Mouse (Mus musculus): ENCODE results near the gene Btg3. TPM values are rescaled to one million over a fixed set of nuclear protein-coding genes. Genes with fewer than 3 reads are reported as not detected.

Btg3 gene
- total and polyA plus RNA-seq, 3 experiments, result 21.6 to 72.2 (median 43.9) TPM

DNA sequence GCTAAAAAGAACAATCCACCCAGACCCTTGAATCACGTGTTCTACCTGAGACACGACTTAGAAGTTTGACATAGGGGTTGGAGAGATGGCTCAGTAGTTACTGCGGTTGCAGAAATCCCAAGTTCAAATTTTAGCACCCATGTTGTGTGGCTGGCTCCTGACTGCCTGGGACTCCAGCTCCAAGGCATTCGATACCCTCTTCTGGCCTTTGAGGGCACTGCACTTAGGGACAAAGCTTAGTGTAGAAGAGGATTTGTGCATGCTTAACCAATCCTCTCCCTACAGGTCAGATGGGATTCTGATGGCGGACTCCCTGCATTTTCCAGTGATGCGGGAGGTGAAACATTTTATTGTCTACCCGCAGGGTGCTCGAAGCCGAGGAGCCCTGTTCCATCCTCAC, 60.1 kb downstream of the Btg3 start:
- H3K4me3 ChIP-seq (replicated peaks in 1 of 3; ENCODE audit: low read depth in 2 of 3, low read length in 2 of 3, poor library complexity in 1 of 3), result no peak overlapping the region
- no peak overlapping the region for H3K27ac ChIP-seq (ENCODE audit: insufficient read depth, low read depth)
- peak; percentile 42 for DNase-seq (ENCODE audit: extremely low read depth)
- H3K36me3 ChIP-seq (replicated peaks in 1 of 2; ENCODE audit: control insufficient read depth in 1 of 2, insufficient read depth in 1 of 2, low read length in 1 of 2), result no peaks in the 10 kb centered on the region
- in situ Hi-C loops (cut with MboI; ENCODE audit: low pct_ligation_motif_present, low pct_unique_long_range_greater_than_20kb, low sequenced_read_pairs), result no loop called here
- dilution Hi-C loops (cut with MboI; ENCODE audit: extremely low pct_ligation_motif_present, extremely low pct_unique_long_range_greater_than_20kb, low sequenced_read_pairs), result no loop called here
- TF ChIP-seq RAD21 (IDR thresholded peaks at IDR 0.05; ENCODE audit: low read depth, low read length) (peak; percentile 63), USF1 (IDR thresholded peaks at IDR 0.05; ENCODE audit: low read depth, low read length) (no peak), SMC3 (IDR thresholded peaks at IDR 0.05; ENCODE audit: low read depth, low read length) (peak; percentile 72), CTCF (conservative IDR thresholded peaks at IDR 0.05 in 1 of 2, IDR thresholded peaks at IDR 0.05 in 1 of 2; ENCODE audit: low read depth in 2 of 2, low read length in 2 of 2) (peak in 1 of 2 experiments; percentile 68; a peak in 3 of 4 replicates)
- H3K79me2 ChIP-seq (replicated peaks; ENCODE audit: control insufficient read depth, extremely low read depth, insufficient read depth, poor library complexity, severe bottlenecking), result no peaks in the 10 kb centered on the region
- no peak overlapping the region for H3K9ac ChIP-seq (ENCODE audit: insufficient read depth, low read depth)
- no peaks in the 10 kb centered on the region for H3K4me1 ChIP-seq (ENCODE audit: control insufficient read depth in 1 of 2, insufficient read depth in 2 of 2)
- no peaks in the 10 kb centered on the region for H3K27me3 ChIP-seq (replicated peaks)
- H3K4me2 ChIP-seq (ENCODE audit: insufficient read depth, low read depth, poor library complexity, severe bottlenecking), result no peak overlapping the region
- no peaks in the 10 kb centered on the region for H3K9me3 ChIP-seq (replicated peaks; ENCODE audit: low read length)

DNA sequence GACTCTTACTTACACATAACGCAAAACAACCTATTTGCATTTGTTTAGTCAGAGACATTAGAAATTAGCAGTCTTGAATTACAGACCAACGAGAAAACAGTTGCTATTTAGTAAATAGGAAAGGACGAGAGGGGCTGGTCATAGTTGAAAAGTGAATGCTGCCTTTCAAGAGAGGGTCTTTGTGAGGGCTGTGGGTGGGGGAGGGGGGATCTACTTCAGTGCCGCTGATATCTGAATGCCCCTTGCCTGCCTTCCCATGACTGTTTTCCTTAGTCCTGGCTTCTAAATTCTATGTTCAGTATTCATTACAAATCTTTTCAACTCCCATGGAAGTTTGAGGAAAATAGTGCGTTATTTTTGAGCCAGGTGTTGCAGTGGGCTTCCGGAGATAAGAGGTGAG, 63.0 kb downstream of the Btg3 start:
- H3K27me3 ChIP-seq (replicated peaks), result no peaks in the 10 kb centered on the region
- dilution Hi-C loops (cut with MboI; ENCODE audit: extremely low pct_ligation_motif_present, extremely low pct_unique_long_range_greater_than_20kb, low sequenced_read_pairs), result no loop called here
- TF ChIP-seq ZKSCAN1 (IDR thresholded peaks at IDR 0.05; ENCODE audit: borderline replicate concordance, low read depth, low read length) (no peak), UBTF (IDR thresholded peaks at IDR 0.05; ENCODE audit: low read depth, low read length) (no peak), JUND (conservative IDR thresholded peaks at IDR 0.05; ENCODE audit: low read depth, low read length) (no peak), E2F4 (IDR thresholded peaks at IDR 0.05; ENCODE audit: insufficient replicate concordance, low read depth, low read length) (no peak), TBP (conservative IDR thresholded peaks at IDR 0.05; ENCODE audit: low read depth, low read length) (no peak), IRF4 (IDR thresholded peaks at IDR 0.05; ENCODE audit: low read depth, low read length) (no peak), TCF12 (IDR thresholded peaks at IDR 0.05; ENCODE audit: low read depth, low read length) (no peak), MEF2A (IDR thresholded peaks at IDR 0.05; ENCODE audit: borderline replicate concordance, low read depth, low read length) (no peak), ZC3H11A (IDR thresholded peaks at IDR 0.05; ENCODE audit: low read depth, low read length) (no peak), MAX (IDR thresholded peaks at IDR 0.05; ENCODE audit: low read length) (no peak), USF2 (conservative IDR thresholded peaks at IDR 0.05; ENCODE audit: low read depth, low read length) (no peak), RCOR1 (conservative IDR thresholded peaks at IDR 0.05; ENCODE audit: low read depth, low read length) (no peak), NRF1 (IDR thresholded peaks at IDR 0.05; ENCODE audit: low read depth, low read length) (no peak), MAZ (IDR thresholded peaks at IDR 0.05; ENCODE audit: low read depth, low read length) (no peak), BHLHE40 (IDR thresholded peaks at IDR 0.05; ENCODE audit: low read depth, low read length) (no peak), POLR2AphosphoS2 (IDR thresholded peaks at IDR 0.05; ENCODE audit: low read depth, low read length) (no peak), PAX5 (IDR thresholded peaks at IDR 0.05; ENCODE audit: low read length) (no peak), EP300 (IDR thresholded peaks at IDR 0.05; ENCODE audit: low read length) (no peak)
- H3K27ac ChIP-seq (ENCODE audit: insufficient read depth, low read depth), result no peak overlapping the region
- H3K9ac ChIP-seq (ENCODE audit: insufficient read depth, low read depth), result no peak overlapping the region
- in situ Hi-C loops (cut with MboI; ENCODE audit: low pct_ligation_motif_present, low pct_unique_long_range_greater_than_20kb, low sequenced_read_pairs), result no loop called here
- no peaks in the 10 kb centered on the region for H3K4me1 ChIP-seq (ENCODE audit: control insufficient read depth in 1 of 2, insufficient read depth in 2 of 2)
- H3K9me3 ChIP-seq (replicated peaks; ENCODE audit: low read length), result no peaks in the 10 kb centered on the region
- H3K36me3 ChIP-seq (replicated peaks in 1 of 2; ENCODE audit: control insufficient read depth in 1 of 2, insufficient read depth in 1 of 2, low read length in 1 of 2), result no peaks in the 10 kb centered on the region
- DNase-seq (ENCODE audit: extremely low read depth), result no peak
- H3K4me3 ChIP-seq (replicated peaks in 1 of 3; ENCODE audit: low read depth in 2 of 3, low read length in 2 of 3, poor library complexity in 1 of 3), result no peak overlapping the region
- no peaks in the 10 kb centered on the region for H3K79me2 ChIP-seq (replicated peaks; ENCODE audit: control insufficient read depth, extremely low read depth, insufficient read depth, poor library complexity, severe bottlenecking)
- no peak overlapping the region for H3K4me2 ChIP-seq (ENCODE audit: insufficient read depth, low read depth, poor library complexity, severe bottlenecking)
